Mouse (Mus musculus): Measurements from ENCODE around the gene Hspa12b. TPM values are rescaled to one million over a fixed set of nuclear protein-coding genes. Genes with fewer than 3 reads are reported as not detected.

Gene Hspa12b
- polyA plus RNA-seq, 1 experiment from 2014 or later: 23.7 TPM

DNA sequence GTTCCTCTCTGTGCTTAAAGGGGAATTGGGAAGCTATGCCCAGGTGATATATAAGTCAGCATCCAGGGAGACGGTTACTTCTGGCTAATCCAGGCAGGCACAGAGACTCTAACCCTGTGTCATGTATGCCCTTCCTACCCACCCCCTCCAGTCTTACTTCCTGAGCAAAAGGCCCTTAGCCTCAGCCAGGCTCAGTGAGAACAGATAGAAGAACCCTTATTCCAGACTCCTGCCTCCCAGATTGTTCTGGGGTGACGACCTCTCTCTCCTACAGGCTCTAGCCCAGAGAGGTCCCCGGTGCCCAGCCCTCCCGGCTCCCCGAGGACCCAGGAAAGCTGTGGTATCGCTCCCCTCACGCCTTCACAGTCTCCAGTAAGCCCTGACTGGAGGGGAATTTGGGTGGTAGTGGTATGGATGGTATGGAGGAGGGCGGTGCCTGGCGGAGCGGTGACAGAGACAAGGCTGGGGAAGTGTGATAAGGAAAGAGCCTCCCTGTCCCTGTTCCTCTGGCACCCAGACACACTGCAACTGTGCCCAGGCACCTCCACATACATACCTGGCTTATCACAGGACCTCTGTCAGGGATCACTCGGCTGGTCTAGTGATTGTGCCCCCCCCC lies 8.6 kb downstream of the Hspa12b start:
- Histone ChIP-seq H3K9ac (replicated peaks; ENCODE audit: low read length) (no peak overlapping the region), H3K4me2 (replicated peaks; ENCODE audit: low read depth, low read length) (no peak overlapping the region), H3K9me3 (ENCODE audit: low read length) (no peaks in the 10 kb centered on the region), H3K27ac (ENCODE audit: low read length) (no peak overlapping the region), H3K36me3 (ENCODE audit: insufficient read depth, low read length) (peaks cover 13% of the 10 kb centered on the region; the same call in 1 of the 2 replicates), H3K27me3 (ENCODE audit: insufficient read depth, low read length) (no peaks in the 10 kb centered on the region), H3K4me3 (ENCODE audit: low read length) (no peak overlapping the region), H3K4me1 (ENCODE audit: insufficient read depth, low read length) (peaks cover 14% of the 10 kb centered on the region)
- ATAC-seq (ENCODE audit: low FRiP score, low TSS enrichment): peak; percentile 17; the same call in 1 of the 2 replicates
- 71% methylated on average over 11 of the region's 11 CpGs for WGBS

- Histone ChIP-seq H3K9ac (replicated peaks; ENCODE audit: low read length) (no peak overlapping the region), H3K4me1 (ENCODE audit: insufficient read depth, low read length) (peaks cover 18% of the 10 kb centered on the region), H3K27me3 (ENCODE audit: insufficient read depth, low read length) (no peaks in the 10 kb centered on the region), H3K27ac (ENCODE audit: low read length) (no peak overlapping the region), H3K9me3 (ENCODE audit: low read length) (no peaks in the 10 kb centered on the region), H3K4me2 (replicated peaks; ENCODE audit: low read depth, low read length) (no peak overlapping the region), H3K4me3 (ENCODE audit: low read length) (no peak overlapping the region), H3K36me3 (ENCODE audit: insufficient read depth, low read length) (peaks cover 19% of the 10 kb centered on the region; the same call in 1 of the 2 replicates)
- no peak for ATAC-seq (ENCODE audit: low FRiP score, low TSS enrichment)
- WGBS: 79% methylated on average over 4 of the region's 4 CpGs
These were observed 11.2 kb downstream of the Hspa12b start for GRCm38 (mm10) chr2:131138296-131138695.

GRCm38 (mm10) chr2:131138760-131139159 lies 11.7 kb downstream of the Hspa12b start:
- 92% methylated on average over 7 of the region's 7 CpGs for WGBS
- peaks cover 23% of the 10 kb centered on the region for H3K36me3 ChIP-seq (ENCODE audit: insufficient read depth, low read length)
- H3K4me2 ChIP-seq (replicated peaks; ENCODE audit: low read depth, low read length): no peak overlapping the region
- no peaks in the 10 kb centered on the region for H3K9me3 ChIP-seq (ENCODE audit: low read length)
- no peak overlapping the region for H3K4me3 ChIP-seq (ENCODE audit: low read length)
- ATAC-seq (ENCODE audit: low FRiP score, low TSS enrichment): no peak
- no peak overlapping the region for H3K27ac ChIP-seq (ENCODE audit: low read length)
- H3K27me3 ChIP-seq (ENCODE audit: insufficient read depth, low read length): no peaks in the 10 kb centered on the region
- H3K4me1 ChIP-seq (ENCODE audit: insufficient read depth, low read length): peaks cover 18% of the 10 kb centered on the region
- H3K9ac ChIP-seq (replicated peaks; ENCODE audit: low read length): no peak overlapping the region

DNA sequence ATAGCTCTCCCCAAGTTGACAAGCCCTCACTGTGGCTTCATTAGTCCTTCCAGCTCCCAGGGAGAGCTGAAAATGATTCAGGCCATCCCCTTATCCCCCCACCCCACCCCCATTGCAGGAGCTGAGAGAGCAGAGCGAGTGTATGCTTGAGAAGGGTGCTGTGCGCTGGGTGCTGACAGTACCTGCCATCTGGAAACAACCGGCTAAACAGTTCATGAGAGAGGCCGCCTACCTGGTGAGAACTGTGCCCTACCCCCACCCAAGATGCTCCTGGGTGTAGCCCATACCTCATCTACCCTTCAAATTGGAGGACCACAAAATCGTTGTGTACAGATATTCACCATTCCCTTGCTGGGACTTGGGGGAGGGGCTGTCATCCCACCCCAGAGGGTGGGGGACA lies 12.2 kb downstream of the Hspa12b start:
- peaks cover 26% of the 10 kb centered on the region for H3K36me3 ChIP-seq (ENCODE audit: insufficient read depth, low read length)
- no peak overlapping the region for H3K27ac ChIP-seq (ENCODE audit: low read length)
- no peak overlapping the region for H3K9ac ChIP-seq (replicated peaks; ENCODE audit: low read length)
- H3K27me3 ChIP-seq (ENCODE audit: insufficient read depth, low read length): no peaks in the 10 kb centered on the region
- no peaks in the 10 kb centered on the region for H3K9me3 ChIP-seq (ENCODE audit: low read length)
- ATAC-seq (ENCODE audit: low FRiP score, low TSS enrichment): no peak
- no peak overlapping the region for H3K4me2 ChIP-seq (replicated peaks; ENCODE audit: low read depth, low read length)
- no peak overlapping the region for H3K4me3 ChIP-seq (ENCODE audit: low read length)
- 90% methylated on average over 5 of the region's 5 CpGs for WGBS
- peaks cover 18% of the 10 kb centered on the region for H3K4me1 ChIP-seq (ENCODE audit: insufficient read depth, low read length)

GRCm38 (mm10) chr2:131139886-131140532 lies 12.9 kb downstream of the Hspa12b start:
- H3K27ac ChIP-seq (ENCODE audit: low read length): peak overlapping the region; percentile 72
- no peak overlapping the region for H3K4me2 ChIP-seq (replicated peaks; ENCODE audit: low read depth, low read length)
- 43% methylated on average over 5 of the region's 5 CpGs for WGBS
- no peak overlapping the region for H3K4me3 ChIP-seq (ENCODE audit: low read length)
- peaks cover 34% of the 10 kb centered on the region for H3K36me3 ChIP-seq (ENCODE audit: insufficient read depth, low read length)
- H3K27me3 ChIP-seq (ENCODE audit: insufficient read depth, low read length): no peaks in the 10 kb centered on the region
- H3K9ac ChIP-seq (replicated peaks; ENCODE audit: low read length): no peak overlapping the region
- H3K9me3 ChIP-seq (ENCODE audit: low read length): no peaks in the 10 kb centered on the region
- ATAC-seq (ENCODE audit: low FRiP score, low TSS enrichment): no peak
- peaks cover 18% of the 10 kb centered on the region for H3K4me1 ChIP-seq (ENCODE audit: insufficient read depth, low read length)

DNA sequence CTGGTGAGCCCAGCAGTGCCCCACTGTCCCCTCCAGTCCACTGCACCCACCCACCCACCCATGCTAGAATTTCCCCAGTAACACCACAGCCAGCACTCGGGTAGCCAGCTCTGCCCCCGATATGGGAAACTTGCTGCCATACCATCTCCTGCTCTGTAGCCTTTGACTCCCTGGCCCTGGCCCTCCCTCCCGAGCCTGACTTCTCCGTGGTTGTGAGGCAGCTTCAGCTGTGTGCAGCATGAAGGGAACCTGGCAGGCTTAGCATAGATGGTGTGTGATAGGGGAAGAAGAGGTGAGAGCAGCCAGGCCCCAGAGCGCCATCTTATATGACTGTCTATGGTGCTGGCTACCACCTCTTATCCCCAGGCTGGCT lies 13.4 kb downstream of the Hspa12b start:
- no peak overlapping the region for H3K9ac ChIP-seq (replicated peaks; ENCODE audit: low read length)
- peak overlapping the region; percentile 53 for H3K27ac ChIP-seq (ENCODE audit: low read length)
- no peak for ATAC-seq (ENCODE audit: low FRiP score, low TSS enrichment)

DNA sequence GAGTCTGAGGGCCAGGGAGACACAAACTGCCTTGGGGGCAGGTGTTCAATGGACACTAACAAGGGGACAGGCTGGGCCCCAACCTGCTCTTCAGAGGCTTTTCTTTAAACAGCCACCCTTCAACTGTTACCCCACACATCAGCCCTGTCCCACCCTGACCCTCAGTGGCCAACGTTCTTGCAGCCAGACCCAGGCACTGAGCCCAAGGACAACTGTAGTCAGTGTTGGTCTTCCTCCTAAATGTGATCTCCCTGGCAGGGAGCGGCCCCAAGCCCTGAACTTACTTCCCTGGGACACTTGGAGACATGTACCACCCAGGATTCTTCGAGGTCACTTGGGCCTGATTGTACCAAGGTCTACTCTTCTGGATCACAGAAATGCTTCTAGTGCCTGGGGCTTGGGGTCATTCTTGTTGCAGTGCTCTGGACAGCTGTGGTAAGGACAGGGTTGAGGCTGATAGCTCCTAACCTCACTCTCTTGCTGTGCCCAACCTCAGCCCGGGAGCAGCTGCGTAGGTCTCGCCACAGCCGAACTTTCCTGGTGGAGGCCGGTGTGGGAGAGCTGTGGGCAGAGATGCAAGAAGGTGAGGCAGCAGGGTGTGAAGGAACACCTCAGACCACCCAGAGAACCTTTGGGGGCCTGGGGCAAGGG lies 14.4 kb downstream of the Hspa12b start:
- no peaks in the 10 kb centered on the region for H3K9me3 ChIP-seq (ENCODE audit: low read length)
- 76% methylated on average over 8 of the region's 8 CpGs for WGBS
- no peak for ATAC-seq (ENCODE audit: low FRiP score, low TSS enrichment)
- H3K4me3 ChIP-seq (ENCODE audit: low read length): no peak overlapping the region
- H3K4me1 ChIP-seq (ENCODE audit: insufficient read depth, low read length): peaks cover 16% of the 10 kb centered on the region
- no peak overlapping the region for H3K9ac ChIP-seq (replicated peaks; ENCODE audit: low read length)
- H3K27ac ChIP-seq (ENCODE audit: low read length): no peak overlapping the region
- H3K27me3 ChIP-seq (ENCODE audit: insufficient read depth, low read length): no peaks in the 10 kb centered on the region
- H3K36me3 ChIP-seq (ENCODE audit: insufficient read depth, low read length): peaks cover 46% of the 10 kb centered on the region
- H3K4me2 ChIP-seq (replicated peaks; ENCODE audit: low read depth, low read length): no peak overlapping the region

More for the DNA sequence above, 13.4 kb downstream of the Hspa12b start:
- peaks cover 39% of the 10 kb centered on the region for H3K36me3 ChIP-seq (ENCODE audit: insufficient read depth, low read length)
- 62% methylated on average over 5 of the region's 5 CpGs for WGBS
- H3K27me3 ChIP-seq (ENCODE audit: insufficient read depth, low read length): no peaks in the 10 kb centered on the region
- H3K9me3 ChIP-seq (ENCODE audit: low read length): no peaks in the 10 kb centered on the region
- peaks cover 16% of the 10 kb centered on the region for H3K4me1 ChIP-seq (ENCODE audit: insufficient read depth, low read length)
- H3K4me2 ChIP-seq (replicated peaks; ENCODE audit: low read depth, low read length): no peak overlapping the region
- H3K4me3 ChIP-seq (ENCODE audit: low read length): no peak overlapping the region

DNA sequence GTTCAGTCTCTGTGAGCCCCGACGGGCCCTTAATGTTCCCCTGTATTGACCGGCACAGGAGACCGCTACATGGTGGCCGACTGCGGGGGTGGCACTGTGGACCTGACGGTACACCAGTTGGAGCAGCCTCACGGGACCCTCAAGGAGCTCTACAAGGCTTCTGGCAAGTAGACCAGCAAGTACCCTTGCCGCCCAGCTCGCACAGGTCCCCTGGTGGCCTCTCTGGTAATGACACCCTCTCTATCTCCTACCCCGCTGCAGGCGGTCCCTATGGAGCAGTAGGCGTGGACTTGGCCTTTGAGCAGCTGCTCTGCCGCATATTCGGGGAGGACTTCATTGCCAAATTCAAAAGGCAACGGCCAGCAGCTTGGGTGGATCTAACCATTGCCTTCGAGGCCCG lies 15.5 kb downstream of the Hspa12b start:
- Histone ChIP-seq H3K4me2 (replicated peaks; ENCODE audit: low read depth, low read length) (0 out of 2 replicates have a peak overlapping the region, but pooled peaks have one; percentile 3), H3K9me3 (ENCODE audit: low read length) (no peaks in the 10 kb centered on the region), H3K4me1 (ENCODE audit: insufficient read depth, low read length) (peaks cover 16% of the 10 kb centered on the region), H3K27me3 (ENCODE audit: insufficient read depth, low read length) (no peaks in the 10 kb centered on the region), H3K9ac (replicated peaks; ENCODE audit: low read length) (no peak overlapping the region), H3K4me3 (ENCODE audit: low read length) (no peak overlapping the region), H3K36me3 (ENCODE audit: insufficient read depth, low read length) (peaks cover 54% of the 10 kb centered on the region), H3K27ac (ENCODE audit: low read length) (peak overlapping the region; percentile 29; the same call in 1 of the 2 replicates)
- WGBS: 31% methylated on average over 18 of the region's 18 CpGs
- ATAC-seq (ENCODE audit: low FRiP score, low TSS enrichment): peak; percentile 73

GRCm38 (mm10) chr2:131143007-131143780 lies 16.1 kb downstream of the Hspa12b start:
- no peak for ATAC-seq (ENCODE audit: low FRiP score, low TSS enrichment)
- Histone ChIP-seq H3K9me3 (ENCODE audit: low read length) (no peaks in the 10 kb centered on the region), H3K4me2 (replicated peaks; ENCODE audit: low read depth, low read length) (0 out of 2 replicates have a peak overlapping the region, but pooled peaks have one; percentile 3), H3K9ac (replicated peaks; ENCODE audit: low read length) (no peak overlapping the region), H3K27ac (ENCODE audit: low read length) (no peak overlapping the region), H3K4me1 (ENCODE audit: insufficient read depth, low read length) (peaks cover 16% of the 10 kb centered on the region), H3K27me3 (ENCODE audit: insufficient read depth, low read length) (no peaks in the 10 kb centered on the region), H3K36me3 (ENCODE audit: insufficient read depth, low read length) (peaks cover 54% of the 10 kb centered on the region), H3K4me3 (ENCODE audit: low read length) (no peak overlapping the region)
- 71% methylated on average over 22 of the region's 22 CpGs for WGBS

Measured in kidney, embryonic 16.5 days (tissue).